Mouse (Mus musculus): ENCODE results near the gene Rsad2. TPM values are rescaled to one million over a fixed set of nuclear protein-coding genes. Genes with fewer than 3 reads are reported as not detected.
A peak's percentile ranks its signal among the peaks of the same experiment; 100 is the strongest.

Gene Rsad2
- polyA plus RNA-seq, 1 experiment from 2014 or later: 1.5 TPM

GRCm38 (mm10) chr12:26471376-26471775, 15.1 kb upstream of the Rsad2 start:
- Histone ChIP-seq H3K4me2 (no peak overlapping the region), H3K36me3 (no peaks in the 10 kb centered on the region), H3K27me3 (replicated peaks) (no peaks in the 10 kb centered on the region), H3K9me3 (no peaks in the 10 kb centered on the region), H3K9ac (no peak overlapping the region), H3K4me3 (replicated peaks) (no peak overlapping the region), H3K27ac (no peak overlapping the region), H3K4me1 (0 out of 2 replicates have a peak, but pooled peaks cover 4% of the 10 kb centered on the region)
- no peak for ATAC-seq (ENCODE audit: insufficient read depth, low FRiP score, low read depth)
- 66% methylated on average over 3 of the region's 3 CpGs for WGBS

GRCm38 (mm10) chr12:26470042-26470409, 13.8 kb upstream of the Rsad2 start:
- WGBS: 20% methylated on average over 6 of the region's 6 CpGs
- peak overlapping the region; percentile 62 for H3K4me3 ChIP-seq (replicated peaks)
- H3K27me3 ChIP-seq (replicated peaks): no peaks in the 10 kb centered on the region
- H3K36me3 ChIP-seq: no peaks in the 10 kb centered on the region
- peak overlapping the region; percentile 97 for H3K4me2 ChIP-seq
- no peak overlapping the region for H3K9ac ChIP-seq
- H3K9me3 ChIP-seq: no peaks in the 10 kb centered on the region
- H3K27ac ChIP-seq: peak overlapping the region; percentile 40; the same call in 1 of the 2 replicates
- H3K4me1 ChIP-seq: 0 out of 2 replicates have a peak, but pooled peaks cover 4% of the 10 kb centered on the region
- ATAC-seq (ENCODE audit: insufficient read depth, low FRiP score, low read depth): no peak

GRCm38 (mm10) chr12:26469098-26470041, 13.1 kb upstream of the Rsad2 start, which contains the start of gene Cmpk2:
Cmpk2 (plus strand) TSS chr12:26469204.
- Histone ChIP-seq H3K4me2 (peak within 1 kb of the TSS; percentile 97), H3K4me1 (0 out of 2 replicates have a peak, but pooled peaks cover 4% of the 10 kb centered on the region), H3K36me3 (no peaks in the 10 kb centered on the region), H3K27ac (peak within 1 kb of the TSS; percentile 73), H3K4me3 (replicated peaks) (peak within 1 kb of the TSS; percentile 62), H3K9me3 (no peaks in the 10 kb centered on the region), H3K9ac (peak within 1 kb of the TSS; percentile 31), H3K27me3 (replicated peaks) (no peaks in the 10 kb centered on the region)
- peak; percentile 83 for ATAC-seq (ENCODE audit: insufficient read depth, low FRiP score, low read depth)
- under 1% methylated on average over 69 of the region's 69 CpGs for WGBS

GRCm38 (mm10) chr12:26465600-26465999, 9.3 kb upstream of the Rsad2 start:
- ATAC-seq (ENCODE audit: insufficient read depth, low FRiP score, low read depth): no peak
- WGBS: 61% methylated on average over 5 of the region's 5 CpGs

GRCm38 (mm10) chr12:26460091-26460490, 3.8 kb upstream of the Rsad2 start:
- H3K9ac ChIP-seq: no peak overlapping the region
- no peaks in the 10 kb centered on the region for H3K27me3 ChIP-seq (replicated peaks)
- H3K9me3 ChIP-seq: no peaks in the 10 kb centered on the region
- no peaks in the 10 kb centered on the region for H3K36me3 ChIP-seq
- H3K27ac ChIP-seq: no peak overlapping the region
- H3K4me2 ChIP-seq: no peak overlapping the region
- no peak overlapping the region for H3K4me3 ChIP-seq (replicated peaks)
- WGBS: 41% methylated on average over 2 of the region's 2 CpGs
- ATAC-seq (ENCODE audit: insufficient read depth, low FRiP score, low read depth): no peak
- peaks cover 8% of the 10 kb centered on the region for H3K4me1 ChIP-seq

More at GRCm38 (mm10) chr12:26465600-26465999, 9.3 kb upstream of the Rsad2 start:
- H3K9ac ChIP-seq: no peak overlapping the region
- H3K4me3 ChIP-seq (replicated peaks): no peak overlapping the region
- H3K27ac ChIP-seq: no peak overlapping the region
- H3K9me3 ChIP-seq: no peaks in the 10 kb centered on the region
- no peak overlapping the region for H3K4me2 ChIP-seq
- H3K4me1 ChIP-seq: 0 out of 2 replicates have a peak, but pooled peaks cover 4% of the 10 kb centered on the region
- no peaks in the 10 kb centered on the region for H3K27me3 ChIP-seq (replicated peaks)
- H3K36me3 ChIP-seq: no peaks in the 10 kb centered on the region

- Histone ChIP-seq H3K9me3 (no peaks in the 10 kb centered on the region), H3K4me3 (replicated peaks) (no peak overlapping the region), H3K27me3 (replicated peaks) (no peaks in the 10 kb centered on the region), H3K4me1 (peaks cover 8% of the 10 kb centered on the region), H3K9ac (no peak overlapping the region), H3K36me3 (no peaks in the 10 kb centered on the region), H3K27ac (no peak overlapping the region), H3K4me2 (no peak overlapping the region)
- WGBS: 45% methylated on average over 5 of the region's 5 CpGs
- no peak; the same call in 1 of the 2 replicates for ATAC-seq (ENCODE audit: insufficient read depth, low FRiP score, low read depth)
Observed at GRCm38 (mm10) chr12:26454682-26455081, 1.6 kb downstream of the Rsad2 start.

- WGBS: 63% methylated on average over 4 of the region's 4 CpGs
- H3K4me1 ChIP-seq: peaks cover 8% of the 10 kb centered on the region
- no peak overlapping the region for H3K9ac ChIP-seq
- H3K36me3 ChIP-seq: no peaks in the 10 kb centered on the region
- no peak overlapping the region for H3K4me3 ChIP-seq (replicated peaks)
- no peaks in the 10 kb centered on the region for H3K9me3 ChIP-seq
- no peak overlapping the region for H3K4me2 ChIP-seq
- no peak for ATAC-seq (ENCODE audit: insufficient read depth, low FRiP score, low read depth)
- H3K27me3 ChIP-seq (replicated peaks): no peaks in the 10 kb centered on the region
- H3K27ac ChIP-seq: no peak overlapping the region
Observed at GRCm38 (mm10) chr12:26452951-26453350, 3.3 kb downstream of the Rsad2 start.

- ATAC-seq (ENCODE audit: insufficient read depth, low FRiP score, low read depth): no peak
- Histone ChIP-seq H3K27ac (no peak overlapping the region), H3K27me3 (replicated peaks) (no peaks in the 10 kb centered on the region), H3K9me3 (no peaks in the 10 kb centered on the region), H3K4me3 (replicated peaks) (no peak overlapping the region), H3K9ac (no peak overlapping the region), H3K36me3 (no peaks in the 10 kb centered on the region), H3K4me1 (peaks cover 6% of the 10 kb centered on the region), H3K4me2 (no peak overlapping the region)
- 28% methylated on average over 1 of the region's 1 CpGs for WGBS
Observed at GRCm38 (mm10) chr12:26451150-26451549, 5.1 kb downstream of the Rsad2 start.

- WGBS: 96% methylated on average over 2 of the region's 2 CpGs
- ATAC-seq (ENCODE audit: insufficient read depth, low FRiP score, low read depth): no peak
- H3K4me3 ChIP-seq (replicated peaks): no peak overlapping the region
- no peak overlapping the region for H3K27ac ChIP-seq
- H3K9me3 ChIP-seq: no peaks in the 10 kb centered on the region
- H3K4me2 ChIP-seq: no peak overlapping the region
- H3K27me3 ChIP-seq (replicated peaks): no peaks in the 10 kb centered on the region
- no peaks in the 10 kb centered on the region for H3K36me3 ChIP-seq
- no peaks in the 10 kb centered on the region for H3K4me1 ChIP-seq
- no peak overlapping the region for H3K9ac ChIP-seq
Observed at GRCm38 (mm10) chr12:26449483-26449882, 6.8 kb downstream of the Rsad2 start.

- 76% methylated on average over 4 of the region's 4 CpGs for WGBS
- no peak for ATAC-seq (ENCODE audit: insufficient read depth, low FRiP score, low read depth)
- Histone ChIP-seq H3K4me2 (no peak overlapping the region), H3K36me3 (no peaks in the 10 kb centered on the region), H3K27ac (no peak overlapping the region), H3K27me3 (replicated peaks) (no peaks in the 10 kb centered on the region), H3K9me3 (no peaks in the 10 kb centered on the region), H3K4me1 (no peaks in the 10 kb centered on the region), H3K4me3 (replicated peaks) (no peak overlapping the region), H3K9ac (no peak overlapping the region)
Observed at GRCm38 (mm10) chr12:26446377-26447045, 9.7 kb downstream of the Rsad2 start.

GRCm38 (mm10) chr12:26444511-26444910, 11.7 kb downstream of the Rsad2 start:
- no peaks in the 10 kb centered on the region for H3K36me3 ChIP-seq
- 63% methylated on average over 2 of the region's 2 CpGs for WGBS
- no peaks in the 10 kb centered on the region for H3K27me3 ChIP-seq (replicated peaks)
- H3K4me3 ChIP-seq (replicated peaks): no peak overlapping the region
- H3K4me1 ChIP-seq: no peaks in the 10 kb centered on the region
- no peak for ATAC-seq (ENCODE audit: insufficient read depth, low FRiP score, low read depth)
- no peak overlapping the region for H3K4me2 ChIP-seq
- H3K9ac ChIP-seq: no peak overlapping the region
- no peak overlapping the region for H3K27ac ChIP-seq
- H3K9me3 ChIP-seq: no peaks in the 10 kb centered on the region

GRCm38 (mm10) chr12:26444054-26444453, 12.2 kb downstream of the Rsad2 start:
- Histone ChIP-seq H3K27me3 (replicated peaks) (no peaks in the 10 kb centered on the region), H3K9ac (no peak overlapping the region), H3K4me3 (replicated peaks) (no peak overlapping the region), H3K4me1 (no peaks in the 10 kb centered on the region), H3K27ac (no peak overlapping the region), H3K9me3 (no peaks in the 10 kb centered on the region), H3K36me3 (no peaks in the 10 kb centered on the region), H3K4me2 (no peak overlapping the region)
- ATAC-seq (ENCODE audit: insufficient read depth, low FRiP score, low read depth): no peak
- WGBS: 1% methylated on average over 2 of the region's 2 CpGs

Data from stomach, embryonic 15.5 days (tissue).